Mouse (Mus musculus) activated CD4-positive, CD25-positive, alpha-beta regulatory T cell, adult 4 months (primary cell): ENCODE data around the gene B3galt5. TPM values are rescaled to one million over a fixed set of nuclear protein-coding genes. Genes with fewer than 3 reads are reported as not detected.

Source experiments
- ATAC-seq: one replicate; pipeline ENCODE4 v1.8.0; 2017
- polyA plus RNA-seq, 2 experiments: library from polyadenylated mRNA; unstranded; fragments of 100-300 nt; shearing (Covaris generic); gene quantifications; one replicate each; pipeline ENCODE4 v1.2.1; 2017

The B3galt5 gene
- polyA plus RNA-seq, 2 experiments from 2014 or later, result 0.89 to 1.1 TPM

DNA sequence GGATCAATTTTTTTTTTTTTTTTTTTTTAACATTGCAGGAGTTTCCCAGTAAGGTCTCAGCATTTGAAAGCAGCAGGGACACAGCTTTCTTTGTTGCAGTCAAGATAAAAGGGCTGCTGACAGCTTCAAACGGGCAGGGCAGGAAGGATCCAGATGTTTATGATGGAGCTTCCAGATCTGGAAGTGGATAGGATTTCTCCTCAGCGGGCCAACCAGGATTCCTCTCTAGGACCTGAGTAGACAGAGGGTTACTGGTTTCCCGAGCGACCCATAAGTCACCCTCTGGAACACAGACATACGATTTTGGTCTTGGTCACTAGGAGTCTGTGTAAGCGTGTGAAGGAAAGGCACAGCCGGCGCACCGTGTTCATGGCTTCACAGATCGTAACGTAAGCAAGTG is 112.5 kb downstream of the B3galt5 start:
- ATAC-seq, result no peak

DNA sequence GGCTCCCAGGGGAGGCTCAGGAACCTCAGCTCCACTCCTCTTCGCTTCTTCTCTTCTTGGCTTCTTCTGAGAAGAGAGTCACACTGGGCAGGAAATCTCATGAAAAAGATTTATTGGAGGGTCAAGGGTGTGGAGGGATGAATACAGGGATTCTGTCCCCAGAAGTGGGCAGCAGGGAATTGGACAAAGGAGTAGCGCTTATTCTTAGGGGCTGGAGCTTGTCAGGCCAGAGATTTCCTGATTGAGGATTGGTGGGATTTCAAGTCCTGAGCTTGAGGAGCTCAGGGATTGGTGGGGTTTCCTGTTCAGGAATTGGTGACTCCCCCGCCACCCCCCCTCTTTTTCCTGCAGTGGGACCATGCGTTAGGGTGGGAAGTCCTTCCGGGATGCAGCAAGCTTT is 113.2 kb downstream of the B3galt5 start:
- no peak for ATAC-seq

- ATAC-seq, result no peak
Observed at GRCm38 (mm10) chr16:96351520-96351919, 115.9 kb downstream of the B3galt5 start.

- no peak for ATAC-seq
Observed at GRCm38 (mm10) chr16:96353296-96353896, 117.8 kb downstream of the B3galt5 start.

GRCm38 (mm10) chr16:96353996-96354395 is 118.4 kb downstream of the B3galt5 start:
- ATAC-seq, result no peak

DNA sequence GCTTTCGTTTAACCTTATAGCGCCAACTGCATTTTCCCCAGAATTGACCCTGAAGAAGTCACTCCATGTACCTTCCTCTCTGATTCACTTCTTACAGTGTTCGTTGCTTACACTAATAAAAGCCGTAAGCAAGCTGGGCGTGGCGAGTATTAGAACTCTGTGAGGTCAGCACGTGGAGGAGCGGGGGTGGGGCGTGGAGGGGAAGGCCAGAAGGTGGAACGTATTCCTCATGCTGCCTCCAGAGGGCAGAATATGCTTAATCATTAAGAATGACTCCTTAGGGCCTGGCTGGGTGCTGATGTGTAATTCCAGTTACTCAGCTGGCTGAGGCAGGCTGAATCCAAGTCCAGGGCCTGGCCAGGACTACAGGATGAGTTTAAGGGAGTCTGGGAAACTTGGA is 122.3 kb downstream of the B3galt5 start:
- ATAC-seq, result peak; percentile 79

- no peak for ATAC-seq
Observed at GRCm38 (mm10) chr16:96361305-96362124, 125.9 kb downstream of the B3galt5 start.

- no peak for ATAC-seq
Observed at GRCm38 (mm10) chr16:96362873-96363272, 127.3 kb downstream of the B3galt5 start.

- ATAC-seq, result no peak
Observed at GRCm38 (mm10) chr16:96363277-96363676, 127.7 kb downstream of the B3galt5 start.

DNA sequence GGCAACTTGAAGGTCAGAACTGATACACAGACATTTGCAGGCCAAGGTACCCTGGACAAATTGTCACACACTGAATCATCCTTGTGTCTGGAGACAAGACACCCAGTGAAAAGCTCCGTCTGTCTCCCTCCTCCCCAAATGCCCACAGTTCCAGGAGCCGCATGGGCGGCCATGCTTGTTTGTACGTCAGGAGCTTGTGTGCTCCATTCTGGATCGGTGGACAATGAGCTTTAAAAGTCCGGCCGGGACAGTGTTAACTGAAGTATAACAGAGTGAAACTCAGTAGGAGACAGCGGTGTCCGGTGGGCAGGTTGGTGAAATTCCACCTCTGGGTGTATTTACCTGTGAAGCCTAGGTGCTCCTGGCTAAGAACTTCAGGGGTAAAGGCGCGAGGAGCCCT is 129.3 kb downstream of the B3galt5 start:
- ATAC-seq, result no peak

Other genes with a start within 250 kb of the B3galt5 start
- 10 to 100 TPM; 21.0 to 29.4 TPM for gene Psmg1, start 244.8 kb upstream of the B3galt5 start, polyA plus RNA-seq
- 10 to 100 TPM; 31.3 to 31.5 TPM for gene Brwd1, start 153.3 kb upstream of the B3galt5 start, polyA plus RNA-seq
- gene Hmgn1, start 108.1 kb upstream of the B3galt5 start, polyA plus RNA-seq, result 10 to 100 TPM; 89.9 to 90.5 TPM
- 10 to 100 TPM; 13.1 to 16.6 TPM for gene Wrb, start 90.4 kb upstream of the B3galt5 start, polyA plus RNA-seq
- gene Lca5l, start 43.5 kb upstream of the B3galt5 start, polyA plus RNA-seq, result under 1 TPM in 1 of 2 experiments, not detected in 1; 0.13 TPM
- gene Sh3bgr, start 35.4 kb upstream of the B3galt5 start, polyA plus RNA-seq, result not detected
- not detected for gene Itgb2l, start 207.8 kb downstream of the B3galt5 start, polyA plus RNA-seq
- under 1 TPM in 1 of 2 experiments, not detected in 1; 0.77 TPM for gene Pcp4, start 231.8 kb downstream of the B3galt5 start, polyA plus RNA-seq